14 mouse cellular contexts compared by ENCODE assay signal in genomic region chr10:28954515-28954914, GRCm38 (mm10). TPM values are rescaled to one million over a fixed set of nuclear protein-coding genes. Genes with fewer than 3 reads are reported as not detected.
A peak's percentile ranks its signal among the peaks of the same experiment; 100 is the strongest.
DNase-seq lines count a peak whose midpoint lies in the region; ATAC-seq lines count a peak whose summit lies in the region.
"Had no signal": no experiment of that assay in that cellular context is flagged by ENCODE, and none has a peak within 500 bp of the region (broad histone marks: within the 10 kb centered on the region; RNA-seq: fewer than 3 reads in every experiment).

No protein-coding gene starts in this region.

- no peak overlapping the region for H3K9ac ChIP-seq in forebrain, embryonic 11.5 days (ENCODE audit: low read length)
- H3K9ac ChIP-seq in kidney, embryonic 15.5 days: no peak overlapping the region
- H3K9ac ChIP-seq in kidney, embryonic 14.5 days (ENCODE audit: low read depth, low read length): no peak overlapping the region

- H3K4me1 ChIP-seq in forebrain, embryonic 11.5 days (replicated peaks; ENCODE audit: control insufficient read depth, insufficient read depth, low read length): no peaks in the 10 kb centered on the region
- H3K4me1 ChIP-seq in forebrain, embryonic 10.5 days: no peaks in the 10 kb centered on the region
- no peaks in the 10 kb centered on the region for H3K4me1 ChIP-seq in kidney, embryonic 15.5 days
- H3K4me1 ChIP-seq in kidney, embryonic 14.5 days (ENCODE audit: control insufficient read depth, insufficient read depth, low read length): no peaks in the 10 kb centered on the region

- 70% methylated on average over 4 of the region's 4 CpGs for WGBS in forebrain, embryonic 11.5 days
- 80% methylated on average over 4 of the region's 4 CpGs for WGBS in forebrain, embryonic 10.5 days
- 62% methylated on average over 4 of the region's 4 CpGs for WGBS in kidney, embryonic 15.5 days
- WGBS in kidney, embryonic 14.5 days: 65% methylated on average over 4 of the region's 4 CpGs

- no peaks in the 10 kb centered on the region for H3K9me3 ChIP-seq in forebrain, embryonic 11.5 days (ENCODE audit: control insufficient read depth, low read length)
- H3K9me3 ChIP-seq in forebrain, embryonic 10.5 days: no peaks in the 10 kb centered on the region
- no peaks in the 10 kb centered on the region for H3K9me3 ChIP-seq in kidney, embryonic 15.5 days (replicated peaks)
- no peaks in the 10 kb centered on the region for H3K9me3 ChIP-seq in kidney, embryonic 14.5 days (ENCODE audit: control insufficient read depth, low read length)

- H3K27ac ChIP-seq in forebrain, embryonic 11.5 days (ENCODE audit: low read depth, low read length): no peak overlapping the region
- H3K27ac ChIP-seq in forebrain, embryonic 10.5 days: no peak overlapping the region
- no peak overlapping the region for H3K27ac ChIP-seq in kidney, embryonic 15.5 days
- H3K27ac ChIP-seq in kidney, embryonic 14.5 days (ENCODE audit: low read depth, low read length): no peak overlapping the region

- no peak overlapping the region for H3K4me3 ChIP-seq in forebrain, embryonic 11.5 days (ENCODE audit: low read depth, low read length)
- no peak overlapping the region for H3K4me3 ChIP-seq in forebrain, embryonic 10.5 days
- no peak overlapping the region for H3K4me3 ChIP-seq in kidney, embryonic 15.5 days (replicated peaks)
- no peak overlapping the region for H3K4me3 ChIP-seq in kidney, embryonic 14.5 days (ENCODE audit: low read length)

- H3K27me3 ChIP-seq in forebrain, embryonic 11.5 days (ENCODE audit: control insufficient read depth, insufficient read depth, low read length): no peaks in the 10 kb centered on the region
- no peaks in the 10 kb centered on the region for H3K27me3 ChIP-seq in forebrain, embryonic 10.5 days (ENCODE audit: poor library complexity, severe bottlenecking)
- no peaks in the 10 kb centered on the region for H3K27me3 ChIP-seq in kidney, embryonic 15.5 days
- no peaks in the 10 kb centered on the region for H3K27me3 ChIP-seq in kidney, embryonic 14.5 days (ENCODE audit: control insufficient read depth, insufficient read depth, low read length)

- H3K36me3 ChIP-seq in forebrain, embryonic 11.5 days (ENCODE audit: control insufficient read depth, insufficient read depth, low read length): no peaks in the 10 kb centered on the region
- H3K36me3 ChIP-seq in forebrain, embryonic 10.5 days (replicated peaks): no peaks in the 10 kb centered on the region
- no peaks in the 10 kb centered on the region for H3K36me3 ChIP-seq in kidney, embryonic 15.5 days
- no peaks in the 10 kb centered on the region for H3K36me3 ChIP-seq in kidney, embryonic 14.5 days (ENCODE audit: control insufficient read depth, insufficient read depth, low read length)

- H3K4me2 ChIP-seq in forebrain, embryonic 11.5 days (ENCODE audit: low read depth, low read length, severe bottlenecking): no peak overlapping the region
- no peak overlapping the region for H3K4me2 ChIP-seq in kidney, embryonic 15.5 days
- H3K4me2 ChIP-seq in kidney, embryonic 14.5 days (replicated peaks; ENCODE audit: low read depth, low read length): no peak overlapping the region

- ATAC-seq in forebrain, embryonic 11.5 days (replicated peaks; ENCODE audit: low FRiP score): peak; percentile 48; the same call in 1 of the 2 replicates
- 0 out of 2 replicates have a peak, but pooled peaks have one; percentile 22 for ATAC-seq in kidney, embryonic 15.5 days (replicated peaks; ENCODE audit: low FRiP score)
- no peak for ATAC-seq in kidney, embryonic 14.5 days (ENCODE audit: low FRiP score, low TSS enrichment)

- DNase-seq in forebrain, embryonic 11.5 days (ENCODE audit: low spot score): no peak
- no peak for DNase-seq in forebrain, embryonic 10.5 days (ENCODE audit: extremely low spot score, low spot score)
- peak; percentile 23 for DNase-seq in 3T3-L1 (ENCODE audit: low read depth, low spot score)
- DNase-seq in induced T-regulatory cell, adult 2 months (ENCODE audit: low read depth): peak; percentile 4
- no peak for DNase-seq in adrenal gland, postnatal 10 days
- DNase-seq in adrenal gland, postnatal 14 days: no peak
- DNase-seq: gastrocnemius, postnatal 25 days had no signal

RNA-seq across cellular contexts. Expression of gene 2310057J18Rik, which starts 31.6 kb away (rescaled TPM):
- not detected in 2 replicates for polyA plus RNA-seq in forebrain, embryonic 11.5 days (2014; fragmentation: Nextera tagmentation; extraction: Ambion mirVana)
- not detected in 2 replicates for polyA plus RNA-seq in forebrain, embryonic 10.5 days (2016; fragmentation: Nextera tagmentation; extraction: Ambion mirVana)
- polyA plus RNA-seq in kidney, embryonic 15.5 days (2015; fragmentation: Nextera tagmentation; extraction: Ambion mirVana): not detected in 2 replicates
- not detected in 2 replicates for polyA plus RNA-seq in kidney, embryonic 14.5 days (2014; fragmentation: Nextera tagmentation; extraction: Ambion mirVana)
- not detected for total RNA-seq in adrenal gland, postnatal 10 days (2021)
- total RNA-seq in adrenal gland, postnatal 14 days (2021): not detected in 2 replicates
- total RNA-seq: gastrocnemius, postnatal 25 days; layer of hippocampus, postnatal 10 days had no signal
- polyA plus RNA-seq: brain, embryonic 14.5 days; inflammation-experienced regulatory T-cells, adult 6 months; limb, embryonic 14.5 days; spleen, adult 2 months had no signal

Comparison
In these comparisons a context has a peak if more than half of its experiments do, and no peak if none do; other contexts are left out.
1. DNase-seq: peak in 3T3-L1 (single experiment) and induced T-regulatory cell, adult 2 months (single experiment); none in forebrain, embryonic 11.5 days (single experiment), forebrain, embryonic 10.5 days (single experiment), adrenal gland, postnatal 10 days (single experiment) and adrenal gland, postnatal 14 days (single experiment).